Comparison of ENCODE assay signal across 8 mouse cellular contexts in the genomic region with DNA sequence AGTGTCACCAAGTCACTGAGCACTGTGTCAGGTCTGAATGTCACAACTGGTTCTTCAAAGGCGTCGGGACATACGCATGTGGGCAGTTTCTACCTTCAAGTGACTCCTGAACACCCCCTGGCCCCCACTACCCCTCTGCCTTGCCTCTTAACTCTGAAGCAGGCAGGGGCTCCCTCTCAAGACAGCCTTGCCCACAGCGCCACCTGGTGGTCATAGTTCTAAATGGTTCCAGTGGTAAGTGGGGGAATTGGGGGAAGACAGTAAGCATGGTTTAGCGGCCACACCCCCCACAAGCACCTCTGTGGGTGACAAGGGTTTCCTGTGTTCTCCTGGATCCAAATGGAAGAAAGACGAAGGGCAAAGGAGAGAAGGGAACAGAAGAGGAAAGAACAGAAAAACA.
DNase-seq lines count a peak whose midpoint lies in the region; ATAC-seq and TF ChIP-seq lines count a peak whose summit lies in the region.

No protein-coding gene starts in this region.

- no peak overlapping the region for H3K4me3 ChIP-seq in embryonic facial prominence, embryonic 12.5 days
- H3K4me3 ChIP-seq in limb, embryonic 14.5 days (replicated peaks; ENCODE audit: low read length), result no peak overlapping the region
- no peak overlapping the region for H3K4me3 ChIP-seq in midbrain, embryonic 16.5 days (ENCODE audit: low read depth, low read length)
- H3K4me3 ChIP-seq in spleen, adult 2 months (ENCODE audit: extremely low read depth, insufficient read depth, insufficient read length), result no peak overlapping the region

- peak overlapping the region; percentile 24 for H3K4me2 ChIP-seq in embryonic facial prominence, embryonic 12.5 days (replicated peaks)
- peak overlapping the region; percentile 36 for H3K4me2 ChIP-seq in limb, embryonic 14.5 days (replicated peaks; ENCODE audit: low read depth, low read length, severe bottlenecking)
- no peak overlapping the region for H3K4me2 ChIP-seq in midbrain, embryonic 16.5 days (ENCODE audit: low read length)

- no peaks in the 10 kb centered on the region for H3K27me3 ChIP-seq in embryonic facial prominence, embryonic 12.5 days
- no peaks in the 10 kb centered on the region for H3K27me3 ChIP-seq in limb, embryonic 14.5 days (ENCODE audit: control insufficient read depth, insufficient read depth, low read length)
- H3K27me3 ChIP-seq in midbrain, embryonic 16.5 days (ENCODE audit: control insufficient read depth, insufficient read depth, low read depth, low read length), result no peaks in the 10 kb centered on the region
- no peaks in the 10 kb centered on the region for H3K27me3 ChIP-seq in spleen, adult 2 months (ENCODE audit: control insufficient read depth, insufficient read depth, low read length)

- peak; percentile 84; the same call in 1 of the 2 replicates for TF ChIP-seq CTCF in spleen, adult 2 months (IDR thresholded peaks at IDR 0.05; ENCODE audit: extremely low read depth, insufficient read depth, insufficient read length, insufficient replicate concordance)

- no peak for ATAC-seq in cerebellum, adult (ENCODE audit: insufficient number of reproducible peaks, low FRiP score, low TSS enrichment)
- no peak for ATAC-seq in embryonic facial prominence, embryonic 12.5 days (ENCODE audit: insufficient number of reproducible peaks, insufficient read depth, low FRiP score, low TSS enrichment)
- ATAC-seq in limb, embryonic 14.5 days (ENCODE audit: low FRiP score, low read depth), result peak; percentile 48; the same call in 1 of the 2 replicates
- ATAC-seq in midbrain, embryonic 16.5 days, result peak; percentile 33; the same call in 1 of the 2 replicates

- no peak overlapping the region for H3K9ac ChIP-seq in embryonic facial prominence, embryonic 12.5 days
- H3K9ac ChIP-seq in limb, embryonic 14.5 days (ENCODE audit: low read depth, low read length, severe bottlenecking), result no peak overlapping the region
- H3K9ac ChIP-seq in midbrain, embryonic 16.5 days (ENCODE audit: low read depth, low read length), result no peak overlapping the region

- 2% methylated on average over 6 of the region's 6 CpGs for WGBS in embryonic facial prominence, embryonic 12.5 days
- WGBS in limb, embryonic 14.5 days, result 9% methylated on average over 6 of the region's 6 CpGs
- WGBS in midbrain, embryonic 16.5 days, result 14% methylated on average over 6 of the region's 6 CpGs
- 9% methylated on average over 6 of the region's 6 CpGs for WGBS in spleen, adult 2 months

- H3K36me3 ChIP-seq in embryonic facial prominence, embryonic 12.5 days, result peaks cover 14% of the 10 kb centered on the region; the same call in 1 of the 2 replicates
- H3K36me3 ChIP-seq in limb, embryonic 14.5 days (ENCODE audit: control insufficient read depth, insufficient read depth, low read length), result peaks cover 8% of the 10 kb centered on the region
- H3K36me3 ChIP-seq in midbrain, embryonic 16.5 days (ENCODE audit: control insufficient read depth, insufficient read depth, low read length), result no peaks in the 10 kb centered on the region
- H3K36me3 ChIP-seq in spleen, adult 2 months (ENCODE audit: control insufficient read depth, insufficient read depth, low read length), result peaks cover 24% of the 10 kb centered on the region

- TF ChIP-seq POLR2A in limb, embryonic 14.5 days (IDR thresholded peaks at IDR 0.05; ENCODE audit: borderline replicate concordance, extremely low read depth, insufficient read depth, insufficient read length), result no peak
- TF ChIP-seq POLR2A in spleen, adult 2 months (IDR thresholded peaks at IDR 0.05; ENCODE audit: low read depth, low read length), result no peak

- peaks cover 25% of the 10 kb centered on the region for H3K4me1 ChIP-seq in embryonic facial prominence, embryonic 12.5 days
- H3K4me1 ChIP-seq in limb, embryonic 14.5 days (ENCODE audit: control insufficient read depth, insufficient read depth, low read length), result 0 out of 2 replicates have a peak, but pooled peaks cover 2% of the 10 kb centered on the region
- H3K4me1 ChIP-seq in midbrain, embryonic 16.5 days (ENCODE audit: control insufficient read depth, insufficient read depth, low read length), result peaks cover 8% of the 10 kb centered on the region
- H3K4me1 ChIP-seq in spleen, adult 2 months (ENCODE audit: control insufficient read depth, insufficient read depth, insufficient read length), result no peaks in the 10 kb centered on the region

- DNase-seq in cerebellum, adult 11 months, result peak; percentile 57
- peak; percentile 86 for DNase-seq in heart, adult 8-10 months (ENCODE audit: low spot score)
- peak; percentile 56 to 86 for DNase-seq in kidney, adult 8-10 months
- DNase-seq in limb, embryonic 14.5 days (ENCODE audit: low spot score), result peak; percentile 93
- peak; percentile 53 to 77 for DNase-seq in spleen, adult 2 months (ENCODE audit: low read depth in 1 of 2, low spot score in 2 of 2)

- 0 out of 2 replicates have a peak overlapping the region, but pooled peaks have one; percentile 36 for H3K27ac ChIP-seq in embryonic facial prominence, embryonic 12.5 days
- no peak overlapping the region for H3K27ac ChIP-seq in limb, embryonic 14.5 days (replicated peaks; ENCODE audit: low read depth, low read length)
- no peak overlapping the region for H3K27ac ChIP-seq in midbrain, embryonic 16.5 days (ENCODE audit: low read length)
- no peak overlapping the region for H3K27ac ChIP-seq in spleen, adult 2 months (ENCODE audit: insufficient read depth, low read length)

- H3K9me3 ChIP-seq in embryonic facial prominence, embryonic 12.5 days, result no peaks in the 10 kb centered on the region
- no peaks in the 10 kb centered on the region for H3K9me3 ChIP-seq in limb, embryonic 14.5 days (ENCODE audit: control insufficient read depth, low read length)
- no peaks in the 10 kb centered on the region for H3K9me3 ChIP-seq in midbrain, embryonic 16.5 days (replicated peaks; ENCODE audit: control insufficient read depth, low read length, poor library complexity, severe bottlenecking)

Comparison
In these comparisons a context has a peak if more than half of its experiments do, and no peak if none do; other contexts are left out.
1. ATAC-seq: peak in limb, embryonic 14.5 days (single experiment) and midbrain, embryonic 16.5 days (single experiment); none in cerebellum, adult (single experiment) and embryonic facial prominence, embryonic 12.5 days (single experiment).
2. Peak in every context shown above with its lines, with median percentiles within 50 percentile points of each other: DNase-seq.